Mouse (Mus musculus): ENCODE data around the gene Lsamp. TPM values are rescaled to one million over a fixed set of nuclear protein-coding genes. Genes with fewer than 3 reads are reported as not detected.

Lsamp gene
- polyA plus RNA-seq, 1 experiment from 2014 or later: 11.8 TPM

DNA sequence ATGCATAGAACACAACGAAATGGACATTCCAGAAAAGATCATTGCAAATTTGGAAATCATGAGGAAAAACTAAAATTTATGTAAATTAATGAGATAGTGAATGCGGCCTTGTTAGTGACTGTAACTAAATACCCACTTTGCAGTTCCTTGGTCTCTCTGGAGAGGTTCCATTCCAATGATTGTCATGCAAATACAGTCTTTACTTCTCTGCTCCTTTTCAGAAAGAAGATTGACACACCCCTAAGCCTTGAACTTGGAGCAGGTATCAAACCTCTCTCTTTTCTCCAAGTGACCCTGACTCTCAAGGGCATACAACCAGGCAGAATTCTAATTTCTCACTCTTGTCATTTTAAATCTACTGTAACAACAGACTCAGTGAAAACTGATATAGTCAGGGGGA lies 1649.7 kb downstream of the Lsamp start:
- Histone ChIP-seq H3K27ac (no peak overlapping the region), H3K4me1 (no peaks in the 10 kb centered on the region), H3K9ac (no peak overlapping the region), H3K9me3 (no peaks in the 10 kb centered on the region), H3K27me3 (no peaks in the 10 kb centered on the region), H3K36me3 (no peaks in the 10 kb centered on the region), H3K4me3 (no peak overlapping the region), H3K4me2 (no peak overlapping the region)
- ATAC-seq (ENCODE audit: insufficient number of reproducible peaks, insufficient read depth, low FRiP score, low TSS enrichment, low read depth): no peak
- WGBS: 42% methylated on average over 2 of the region's 2 CpGs

DNA sequence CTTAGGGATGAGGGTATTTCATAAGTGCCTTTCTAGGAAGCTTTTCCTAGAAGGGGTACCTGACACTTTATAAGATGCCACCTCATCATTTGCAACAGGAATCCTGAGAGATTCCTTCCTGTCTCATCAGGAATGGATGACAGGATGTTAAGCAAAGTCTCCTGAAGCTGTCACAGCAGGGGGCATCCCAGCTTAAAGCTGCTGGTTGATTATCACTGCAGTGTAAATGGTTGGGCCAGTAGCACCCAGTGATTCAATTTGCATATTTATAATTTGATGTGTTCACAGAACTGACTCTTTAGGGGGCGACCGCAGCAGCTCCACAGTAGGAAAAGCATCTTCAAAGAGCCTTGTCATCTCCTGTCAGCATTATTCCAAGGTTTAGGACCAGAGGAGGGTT lies 1656.7 kb downstream of the Lsamp start:
- Histone ChIP-seq H3K27ac (no peak overlapping the region), H3K36me3 (no peaks in the 10 kb centered on the region), H3K9ac (no peak overlapping the region), H3K27me3 (no peaks in the 10 kb centered on the region), H3K4me2 (no peak overlapping the region), H3K4me1 (peaks cover 5% of the 10 kb centered on the region; the same call in 1 of the 2 replicates), H3K9me3 (no peaks in the 10 kb centered on the region), H3K4me3 (no peak overlapping the region)
- no peak for ATAC-seq (ENCODE audit: insufficient number of reproducible peaks, insufficient read depth, low FRiP score, low TSS enrichment, low read depth)
- WGBS: 68% methylated on average over 2 of the region's 2 CpGs

DNA sequence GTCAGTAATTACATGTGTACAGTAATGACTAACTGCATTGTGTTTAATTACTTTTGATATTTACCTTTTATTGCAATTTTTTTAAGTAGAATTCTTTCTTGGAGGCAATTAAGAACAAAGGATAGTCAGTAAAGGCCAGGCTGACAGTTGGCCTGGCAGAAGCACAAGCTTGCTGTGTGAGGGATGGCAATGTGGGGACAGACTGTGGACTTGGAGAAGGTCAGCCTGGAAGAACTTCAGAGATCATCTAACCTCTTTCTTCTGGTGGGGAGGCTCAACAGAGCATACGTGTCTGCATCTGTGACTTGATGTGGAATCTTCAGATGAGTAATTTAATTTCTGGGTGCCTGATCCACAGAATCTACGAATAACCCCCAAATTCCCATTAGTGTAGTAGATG lies 1669.1 kb downstream of the Lsamp start:
- WGBS: 81% methylated on average over 2 of the region's 2 CpGs

DNA sequence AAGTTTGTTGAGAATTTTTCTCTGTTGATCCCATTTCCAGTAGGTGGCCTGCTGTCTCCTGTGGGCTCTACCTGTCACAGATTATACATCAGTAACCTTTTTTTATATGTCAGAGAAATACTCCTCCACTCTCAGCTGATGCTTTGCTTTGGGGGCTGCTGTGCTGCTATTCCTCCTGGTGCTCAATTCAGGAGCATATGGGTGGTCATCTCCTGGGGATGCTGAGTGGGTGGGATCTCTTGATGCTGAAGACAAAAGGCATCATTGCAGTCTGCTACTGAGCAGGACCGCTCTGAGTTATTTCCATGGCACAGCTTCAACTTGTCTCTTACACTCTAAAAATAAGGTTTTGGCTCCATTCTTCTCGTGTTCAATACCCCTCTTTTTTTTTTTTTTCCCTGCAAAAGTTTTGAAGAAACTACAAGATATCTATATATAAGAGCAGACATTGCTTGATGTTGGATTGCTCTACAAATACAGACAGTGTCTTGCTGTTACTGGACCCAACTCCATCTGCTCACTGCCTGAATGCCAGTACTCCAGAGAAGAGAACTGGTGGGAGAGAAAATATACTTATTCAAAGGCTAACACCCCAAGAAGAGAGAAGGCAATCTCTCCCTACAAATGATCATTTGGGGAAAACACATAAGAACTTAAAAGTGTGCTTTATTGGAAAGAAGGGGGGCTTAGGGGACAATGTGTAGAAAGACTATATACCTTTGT lies 1690.3 kb downstream of the Lsamp start:
- Histone ChIP-seq H3K4me2 (no peak overlapping the region), H3K36me3 (no peaks in the 10 kb centered on the region), H3K9ac (no peak overlapping the region), H3K27me3 (no peaks in the 10 kb centered on the region), H3K4me3 (no peak overlapping the region), H3K9me3 (no peaks in the 10 kb centered on the region), H3K4me1 (no peaks in the 10 kb centered on the region), H3K27ac (no peak overlapping the region)
- WGBS: 80% methylated on average over 2 of the region's 2 CpGs
- ATAC-seq (ENCODE audit: insufficient number of reproducible peaks, insufficient read depth, low FRiP score, low TSS enrichment, low read depth): no peak

More for the DNA sequence above, 1669.1 kb downstream of the Lsamp start:
- Histone ChIP-seq H3K36me3 (no peaks in the 10 kb centered on the region), H3K9ac (no peak overlapping the region), H3K27me3 (no peaks in the 10 kb centered on the region), H3K4me1 (no peaks in the 10 kb centered on the region), H3K27ac (no peak overlapping the region), H3K4me3 (no peak overlapping the region), H3K9me3 (no peaks in the 10 kb centered on the region), H3K4me2 (no peak overlapping the region)
- no peak for ATAC-seq (ENCODE audit: insufficient number of reproducible peaks, insufficient read depth, low FRiP score, low TSS enrichment, low read depth)

DNA sequence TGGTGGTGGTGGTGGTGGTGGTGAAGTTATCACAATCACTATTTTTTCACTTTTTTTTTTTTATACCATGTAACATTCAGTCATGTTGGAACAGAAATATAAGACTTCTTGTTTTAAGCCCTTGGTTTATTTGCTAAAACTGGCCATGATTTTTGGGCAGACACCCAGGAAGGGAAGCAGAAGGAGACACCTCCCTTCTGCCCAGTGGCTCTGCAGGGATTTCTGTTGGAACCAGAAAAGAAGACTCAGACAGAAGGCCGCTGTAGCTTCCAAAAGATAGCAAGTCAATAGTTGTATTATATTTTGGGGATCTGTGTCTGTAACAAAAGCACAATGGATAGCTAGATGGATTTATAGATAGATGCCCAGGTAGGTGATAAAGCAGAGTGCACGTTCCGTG lies 1691.6 kb downstream of the Lsamp start:
- no peaks in the 10 kb centered on the region for H3K9me3 ChIP-seq
- ATAC-seq (ENCODE audit: insufficient number of reproducible peaks, insufficient read depth, low FRiP score, low TSS enrichment, low read depth): no peak
- H3K4me2 ChIP-seq: no peak overlapping the region
- no peaks in the 10 kb centered on the region for H3K27me3 ChIP-seq
- H3K4me1 ChIP-seq: no peaks in the 10 kb centered on the region
- 92% methylated on average over 3 of the region's 3 CpGs for WGBS
- H3K9ac ChIP-seq: no peak overlapping the region
- no peak overlapping the region for H3K27ac ChIP-seq
- H3K4me3 ChIP-seq: no peak overlapping the region
- H3K36me3 ChIP-seq: no peaks in the 10 kb centered on the region

DNA sequence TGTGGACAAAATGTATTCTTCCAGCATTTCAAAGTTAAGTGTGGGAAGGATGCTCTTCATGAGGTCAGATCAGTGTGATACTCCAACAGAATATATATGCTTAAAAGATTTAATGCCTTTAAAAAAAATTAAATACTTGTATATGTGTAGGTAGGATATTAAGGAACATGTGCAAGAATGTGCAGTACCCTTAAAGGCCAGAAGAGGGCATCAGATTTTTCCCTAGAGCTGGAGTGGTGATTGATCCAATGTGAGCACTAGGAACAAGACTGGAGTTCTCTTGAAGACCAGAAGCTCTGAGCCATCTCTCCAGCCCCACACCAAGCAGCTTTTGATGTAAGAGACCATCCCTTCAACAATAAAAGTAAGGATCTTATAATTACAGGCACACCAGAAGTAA lies 1708.3 kb downstream of the Lsamp start:
- no peak overlapping the region for H3K4me2 ChIP-seq
- H3K9me3 ChIP-seq: no peaks in the 10 kb centered on the region
- no peak overlapping the region for H3K27ac ChIP-seq
- 0 out of 2 replicates have a peak, but pooled peaks cover 4% of the 10 kb centered on the region for H3K4me1 ChIP-seq
- ATAC-seq (ENCODE audit: insufficient number of reproducible peaks, insufficient read depth, low FRiP score, low TSS enrichment, low read depth): no peak
- no peaks in the 10 kb centered on the region for H3K36me3 ChIP-seq
- no peak overlapping the region for H3K9ac ChIP-seq
- no peak overlapping the region for H3K4me3 ChIP-seq
- H3K27me3 ChIP-seq: no peaks in the 10 kb centered on the region

DNA sequence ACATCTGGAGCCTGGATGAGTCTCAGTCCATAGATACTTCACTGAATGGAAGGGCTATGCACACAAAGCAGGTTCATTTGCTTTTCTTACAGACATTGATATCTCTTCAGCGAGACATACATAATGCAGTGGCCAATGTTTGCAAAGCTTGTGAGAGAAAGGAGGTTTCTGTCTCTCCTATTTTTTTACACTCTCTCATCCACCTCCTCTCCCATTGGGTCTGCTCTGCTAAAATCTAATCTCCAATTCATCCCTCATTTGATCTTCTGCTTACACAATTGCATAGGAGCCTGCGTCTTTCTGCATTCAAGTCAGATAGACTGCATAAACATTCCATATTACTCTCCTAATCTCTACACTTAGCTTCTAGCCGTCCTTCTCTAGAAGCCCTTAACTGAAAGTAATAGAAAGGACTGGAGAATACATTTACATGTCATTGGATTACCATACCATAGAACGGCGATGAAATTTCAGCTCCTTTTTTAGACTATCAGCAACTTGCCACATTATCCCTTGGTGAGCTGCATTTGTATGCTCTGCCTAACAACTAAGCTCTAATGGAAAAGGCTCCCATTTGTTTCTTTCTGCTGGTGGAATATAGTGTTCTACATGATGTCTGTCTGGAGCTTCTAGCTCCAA lies 1717.7 kb downstream of the Lsamp start:
- WGBS: 87% methylated on average over 5 of the region's 5 CpGs
- H3K27ac ChIP-seq: no peak overlapping the region
- no peak overlapping the region for H3K9ac ChIP-seq
- no peak overlapping the region for H3K4me3 ChIP-seq
- H3K4me2 ChIP-seq: no peak overlapping the region
- H3K27me3 ChIP-seq: no peaks in the 10 kb centered on the region
- H3K9me3 ChIP-seq: no peaks in the 10 kb centered on the region
- ATAC-seq (ENCODE audit: insufficient number of reproducible peaks, insufficient read depth, low FRiP score, low TSS enrichment, low read depth): no peak
- no peaks in the 10 kb centered on the region for H3K4me1 ChIP-seq
- H3K36me3 ChIP-seq: no peaks in the 10 kb centered on the region

DNA sequence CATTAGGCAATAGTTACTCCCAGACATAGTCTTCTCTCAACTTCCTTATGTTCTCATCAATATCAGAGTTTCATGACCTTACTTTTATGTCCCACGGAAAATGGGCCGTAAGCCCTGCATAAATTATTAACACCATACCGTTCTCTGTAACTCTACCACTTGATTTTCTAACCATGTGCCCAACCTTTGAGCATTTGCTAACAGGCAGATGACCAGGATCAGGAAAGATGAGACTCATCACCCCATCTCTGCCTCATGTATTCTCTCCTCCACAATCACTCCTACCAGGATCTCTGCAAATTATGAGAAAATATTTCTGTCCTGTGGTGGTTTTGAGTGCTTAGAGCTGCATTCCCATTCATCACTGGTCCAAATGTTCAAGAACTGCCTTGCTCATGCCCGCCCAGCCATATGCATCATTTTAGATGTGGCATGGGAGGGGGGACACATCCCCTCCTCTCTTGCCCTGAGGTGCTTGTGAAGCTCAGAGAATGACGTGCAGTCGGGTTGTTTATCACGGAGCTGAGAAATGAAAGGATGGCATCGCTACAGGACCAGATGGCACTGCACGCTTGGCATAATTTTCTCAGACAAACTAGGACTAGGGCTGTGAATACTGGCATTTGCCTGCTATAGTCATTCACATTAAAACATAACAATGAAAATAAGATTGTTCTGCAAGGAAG lies 1744.9 kb downstream of the Lsamp start:
- no peak overlapping the region for H3K27ac ChIP-seq
- no peaks in the 10 kb centered on the region for H3K9me3 ChIP-seq
- 83% methylated on average over 9 of the region's 9 CpGs for WGBS
- H3K36me3 ChIP-seq: no peaks in the 10 kb centered on the region
- H3K4me2 ChIP-seq: no peak overlapping the region
- no peak overlapping the region for H3K4me3 ChIP-seq
- H3K27me3 ChIP-seq: no peaks in the 10 kb centered on the region
- H3K9ac ChIP-seq: no peak overlapping the region
- no peaks in the 10 kb centered on the region for H3K4me1 ChIP-seq
- ATAC-seq (ENCODE audit: insufficient number of reproducible peaks, insufficient read depth, low FRiP score, low TSS enrichment, low read depth): no peak

DNA sequence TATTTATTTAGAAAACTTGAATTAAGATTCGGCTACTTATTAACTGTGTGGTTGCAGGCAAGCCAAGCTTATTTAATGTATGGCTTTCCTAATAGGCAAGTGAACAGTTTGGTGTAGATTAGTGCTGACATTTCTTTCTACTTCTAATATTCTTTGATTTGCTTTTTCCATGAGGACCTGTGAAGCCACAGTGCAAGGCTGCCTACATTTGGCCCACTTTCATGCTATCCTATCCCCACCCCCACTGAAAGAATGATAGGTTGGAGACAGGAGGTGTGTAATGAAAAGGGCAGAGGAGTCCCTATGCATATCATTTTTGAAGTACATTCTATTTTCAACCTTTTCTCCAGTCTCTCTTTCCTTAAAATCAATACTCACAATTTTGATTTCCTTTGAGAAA lies 1745.8 kb downstream of the Lsamp start:
- H3K4me2 ChIP-seq: no peak overlapping the region
- H3K27me3 ChIP-seq: no peaks in the 10 kb centered on the region
- H3K36me3 ChIP-seq: no peaks in the 10 kb centered on the region
- H3K9me3 ChIP-seq: no peaks in the 10 kb centered on the region
- no peaks in the 10 kb centered on the region for H3K4me1 ChIP-seq
- H3K4me3 ChIP-seq: no peak overlapping the region
- WGBS: 85% methylated on average over 1 of the region's 1 CpGs
- no peak overlapping the region for H3K27ac ChIP-seq
- no peak overlapping the region for H3K9ac ChIP-seq
- ATAC-seq (ENCODE audit: insufficient number of reproducible peaks, insufficient read depth, low FRiP score, low TSS enrichment, low read depth): no peak

DNA sequence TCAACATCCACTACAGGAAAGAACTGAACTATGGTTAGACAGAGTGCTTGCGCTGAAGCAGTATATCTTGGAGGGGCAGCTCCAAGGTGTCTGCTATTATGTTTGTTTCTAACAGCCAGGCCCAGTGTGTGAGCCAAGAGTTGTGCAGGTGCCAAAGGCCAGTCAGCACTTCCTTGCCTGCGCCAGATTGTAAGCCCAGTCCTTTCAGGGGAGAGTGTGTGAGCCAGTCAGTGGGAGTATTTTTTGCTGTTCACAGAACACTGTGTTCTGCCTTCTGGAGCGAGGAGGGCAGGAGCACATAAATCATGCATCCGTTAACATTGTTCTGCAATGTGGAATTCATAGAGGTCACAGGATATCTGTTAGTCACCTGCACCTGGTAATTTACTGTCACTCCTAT lies 1760.9 kb downstream of the Lsamp start:
- H3K4me2 ChIP-seq: no peak overlapping the region
- no peaks in the 10 kb centered on the region for H3K9me3 ChIP-seq
- no peaks in the 10 kb centered on the region for H3K4me1 ChIP-seq
- H3K36me3 ChIP-seq: no peaks in the 10 kb centered on the region
- 76% methylated on average over 4 of the region's 4 CpGs for WGBS
- ATAC-seq (ENCODE audit: insufficient number of reproducible peaks, insufficient read depth, low FRiP score, low TSS enrichment, low read depth): no peak
- H3K27ac ChIP-seq: no peak overlapping the region
- H3K9ac ChIP-seq: no peak overlapping the region
- no peak overlapping the region for H3K4me3 ChIP-seq
- H3K27me3 ChIP-seq: no peaks in the 10 kb centered on the region

DNA sequence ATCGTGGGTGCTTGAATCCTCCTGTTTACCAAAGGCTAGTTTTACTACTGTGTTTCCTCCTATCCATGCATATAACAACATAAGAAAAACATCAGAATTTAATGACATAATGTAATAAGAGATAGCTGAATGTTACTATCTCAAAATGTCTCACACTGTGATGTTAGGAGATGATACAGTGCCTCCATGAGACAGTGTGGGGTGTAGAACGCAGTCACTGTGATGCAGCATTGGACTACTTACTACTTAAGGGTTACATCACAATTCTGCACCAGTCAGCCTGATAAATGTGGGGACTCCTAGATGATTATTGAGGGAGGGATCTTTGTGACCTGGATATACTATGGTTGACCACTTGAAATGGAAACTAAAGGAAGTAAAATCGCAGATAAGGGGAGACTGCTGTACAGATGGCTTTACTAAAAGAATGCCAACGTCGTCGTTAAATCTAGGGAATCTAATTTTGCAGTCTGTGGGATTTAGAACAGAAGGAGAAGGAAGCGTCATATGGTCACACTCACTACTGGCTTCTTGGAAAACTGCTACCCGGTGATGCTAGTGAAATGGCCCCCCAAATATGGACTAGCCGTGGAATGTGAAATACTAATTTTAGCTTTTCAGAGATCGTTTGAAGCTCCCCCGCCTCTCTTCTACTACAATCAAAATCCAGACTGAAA lies 1762.2 kb downstream of the Lsamp start:
- H3K36me3 ChIP-seq: no peaks in the 10 kb centered on the region
- H3K4me3 ChIP-seq: no peak overlapping the region
- 74% methylated on average over 11 of the region's 11 CpGs for WGBS

More for the DNA sequence above, 1762.2 kb downstream of the Lsamp start:
- no peak overlapping the region for H3K9ac ChIP-seq
- H3K27ac ChIP-seq: no peak overlapping the region
- H3K27me3 ChIP-seq: no peaks in the 10 kb centered on the region
- H3K4me1 ChIP-seq: no peaks in the 10 kb centered on the region
- no peak overlapping the region for H3K4me2 ChIP-seq
- no peak for ATAC-seq (ENCODE audit: insufficient number of reproducible peaks, insufficient read depth, low FRiP score, low TSS enrichment, low read depth)
- no peaks in the 10 kb centered on the region for H3K9me3 ChIP-seq

Data from embryonic facial prominence, embryonic 13.5 days (tissue).